Mouse (Mus musculus): ENCODE measurements around the gene Grm3. TPM values are rescaled to one million over a fixed set of nuclear protein-coding genes. Genes with fewer than 3 reads are reported as not detected.
A peak's percentile ranks its signal among the peaks of the same experiment; 100 is the strongest.

The Grm3 gene
- total RNA-seq (2022): 10 to 100 TPM; 59.9 to 75.7 (median 64.0) TPM

GRCm38 (mm10) chr5:9724956-9725600 is at the start of gene Grm3:
Gene Grm3 (minus strand): TSS chr5:9725170.
- peak; percentile 24 to 35 for DNase-seq (ENCODE audit: low spot score in 2 of 2)

GRCm38 (mm10) chr5:9755751-9756150 is 30.8 kb upstream of the Grm3 start:
- DNase-seq (ENCODE audit: low spot score in 2 of 2): no peak

DNA sequence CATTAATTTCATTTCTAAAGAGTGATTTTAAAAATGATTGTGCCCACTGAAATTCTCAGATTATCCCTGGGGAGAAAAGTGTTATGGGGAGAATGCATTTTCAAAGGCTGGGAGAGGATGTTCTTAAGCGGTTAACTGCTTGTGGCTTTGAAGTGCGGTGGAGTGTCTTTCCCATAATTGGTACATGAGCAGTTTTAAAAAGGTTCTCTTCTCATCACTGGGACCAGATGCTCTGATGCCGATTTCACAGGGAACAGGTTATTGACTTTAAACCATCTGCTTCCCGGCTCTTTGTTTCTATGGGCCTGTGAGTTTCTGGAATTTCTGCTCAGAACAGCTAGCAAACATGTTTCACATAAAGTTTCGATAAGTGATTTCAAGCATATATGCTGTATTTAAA is 23.2 kb upstream of the Grm3 start:
- DNase-seq (ENCODE audit: low spot score in 2 of 2): peak; percentile 5 to 12

- no peak for DNase-seq (ENCODE audit: low spot score in 2 of 2)
Observed at GRCm38 (mm10) chr5:9744120-9744519, 19.1 kb upstream of the Grm3 start.

GRCm38 (mm10) chr5:9725601-9726268 is 765 bp upstream of the Grm3 start:
- DNase-seq (ENCODE audit: low spot score in 2 of 2): peak; percentile 76 to 85

DNA sequence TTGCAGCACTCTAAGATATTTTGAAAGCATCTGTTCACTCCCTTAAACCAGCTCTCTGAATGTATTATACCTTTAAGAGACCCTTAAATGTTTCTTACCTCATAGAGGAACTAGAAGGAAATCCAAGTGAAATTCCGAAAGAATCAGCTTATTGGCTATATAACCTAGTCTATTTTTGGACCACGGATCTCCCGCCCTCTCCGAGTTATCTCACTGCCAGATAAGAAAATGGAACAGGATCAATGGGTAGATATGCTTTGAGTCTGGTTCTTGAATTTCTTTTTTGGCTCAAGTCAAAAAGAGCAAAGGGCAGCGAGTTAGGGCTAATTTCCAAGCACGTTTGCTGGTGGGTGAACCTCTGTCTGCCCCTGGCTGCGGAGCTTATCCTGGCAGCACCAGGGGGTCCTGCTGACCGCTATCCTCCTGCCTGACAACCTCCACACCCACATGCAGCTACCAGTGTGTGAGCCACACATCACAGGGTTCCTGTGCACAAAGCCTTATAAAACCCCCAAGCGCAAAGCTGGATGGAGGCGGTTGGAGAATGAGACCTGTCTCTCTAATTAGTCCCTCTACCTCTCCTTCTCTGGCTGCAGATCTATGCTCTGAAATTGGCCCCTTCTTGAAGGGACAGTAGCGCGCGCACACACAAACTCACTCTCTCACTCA is 549 bp downstream of the Grm3 start:
- peak; percentile 18 to 32 for DNase-seq (ENCODE audit: low spot score in 2 of 2)

GRCm38 (mm10) chr5:9721136-9721535 is 3.8 kb downstream of the Grm3 start:
- DNase-seq (ENCODE audit: low spot score in 2 of 2): no peak

- DNase-seq (ENCODE audit: low spot score in 2 of 2): peak; percentile 31 to 55
Observed at GRCm38 (mm10) chr5:9716295-9716694, 8.7 kb downstream of the Grm3 start.

GRCm38 (mm10) chr5:9707096-9707495 is 17.9 kb downstream of the Grm3 start:
- peak in 1 of 2 experiments; percentile 23 for DNase-seq (ENCODE audit: low spot score in 2 of 2)

GRCm38 (mm10) chr5:9703385-9704009 is 21.5 kb downstream of the Grm3 start:
- peak in 1 of 2 experiments; percentile 22 for DNase-seq (ENCODE audit: low spot score in 2 of 2)

- DNase-seq (ENCODE audit: low spot score in 2 of 2): no peak
Observed at GRCm38 (mm10) chr5:9702656-9703384, 22.1 kb downstream of the Grm3 start.

DNA sequence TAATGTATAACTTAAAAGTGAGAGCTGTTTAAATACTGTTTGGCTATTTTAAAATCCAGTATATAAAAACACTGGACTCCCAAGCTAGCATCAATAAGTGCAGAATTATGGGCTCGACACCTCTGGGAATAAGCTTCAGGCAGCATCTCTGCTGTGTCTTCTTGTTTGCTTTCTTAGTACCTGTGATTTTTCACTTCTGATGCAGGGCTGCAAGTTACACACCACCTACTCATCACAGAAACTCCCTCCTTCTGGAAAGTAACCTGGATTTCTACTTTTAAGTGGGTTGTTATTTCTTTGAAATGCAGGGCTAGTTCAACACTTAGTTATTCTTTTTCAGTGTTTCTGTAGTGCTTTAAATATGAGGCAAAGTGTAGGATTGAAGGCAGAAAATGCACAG is 32.6 kb downstream of the Grm3 start:
- no peak for DNase-seq (ENCODE audit: low spot score in 2 of 2)

DNA sequence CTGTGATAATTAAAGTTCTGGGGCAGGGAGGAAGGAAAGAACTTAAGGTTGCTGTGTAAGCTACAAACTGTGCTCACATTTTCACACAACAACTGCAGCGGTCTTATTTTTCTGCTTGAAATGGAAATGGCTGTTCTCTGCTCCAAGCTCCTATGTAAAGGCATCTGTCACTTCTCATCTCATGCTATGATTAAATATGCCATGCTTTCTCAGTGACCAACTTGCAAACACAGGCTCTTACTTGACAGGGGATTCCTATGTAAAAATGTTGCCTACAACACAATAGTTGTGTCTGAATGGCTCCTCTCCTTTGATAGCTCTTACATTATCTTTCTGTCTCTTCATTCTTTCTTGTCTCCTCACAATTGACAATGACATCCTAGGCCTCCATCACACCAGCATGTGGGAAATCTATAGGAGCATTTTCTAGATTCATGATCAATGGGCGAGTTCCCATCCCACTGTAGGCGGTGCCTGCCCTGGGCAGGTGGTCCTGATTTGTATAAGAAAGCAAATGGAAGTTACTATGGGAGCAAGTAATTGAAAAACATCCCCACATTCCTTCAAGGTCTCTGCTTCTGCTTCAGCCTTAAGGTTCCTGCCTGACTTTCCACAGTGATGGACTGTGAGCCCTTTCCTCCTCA is 34.2 kb downstream of the Grm3 start:
- no peak for DNase-seq (ENCODE audit: low spot score in 2 of 2)

- DNase-seq (ENCODE audit: low spot score in 2 of 2): no peak
Observed at GRCm38 (mm10) chr5:9690192-9690591, 34.8 kb downstream of the Grm3 start.

DNA sequence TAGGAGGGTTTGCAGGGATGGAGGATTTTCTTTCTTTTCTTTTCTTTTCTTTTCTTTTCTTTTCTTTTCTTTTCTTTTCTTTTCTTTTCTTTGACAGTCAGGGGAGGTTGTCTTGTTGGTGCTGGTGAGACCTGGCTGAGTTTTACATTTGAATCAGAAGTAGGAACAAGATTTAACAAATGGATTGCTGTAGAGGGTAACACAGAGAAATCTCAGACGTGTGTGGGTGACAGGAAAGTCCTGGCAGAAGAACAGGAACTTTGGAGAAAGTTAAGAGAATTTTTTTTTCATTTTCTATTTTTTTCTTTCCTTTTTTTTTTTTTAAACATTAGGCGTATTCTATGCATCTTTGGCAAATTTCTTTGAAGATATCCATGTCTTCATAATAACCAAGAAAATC is 41.8 kb downstream of the Grm3 start:
- no peak for DNase-seq (ENCODE audit: low spot score in 2 of 2)

DNA sequence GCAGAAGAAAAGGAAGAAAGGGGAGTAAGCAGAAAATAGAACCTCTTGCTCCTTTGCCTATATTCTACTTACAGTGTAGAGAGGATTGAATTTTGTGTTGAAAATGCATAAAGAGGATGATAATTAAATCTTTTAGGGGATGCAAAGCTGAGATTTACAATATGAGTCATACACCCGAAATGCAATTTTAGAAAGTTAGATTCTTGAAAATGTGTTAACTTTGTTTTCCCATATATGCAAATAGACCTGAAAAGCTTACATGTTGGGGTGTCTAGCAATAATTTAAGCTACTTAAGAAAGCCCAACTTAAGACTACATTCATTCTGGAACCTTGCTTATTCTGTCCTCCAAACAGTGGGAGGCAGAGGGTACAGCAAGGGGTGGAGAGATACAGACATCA is 56.0 kb downstream of the Grm3 start:
- DNase-seq (ENCODE audit: low spot score in 2 of 2): no peak

DNA sequence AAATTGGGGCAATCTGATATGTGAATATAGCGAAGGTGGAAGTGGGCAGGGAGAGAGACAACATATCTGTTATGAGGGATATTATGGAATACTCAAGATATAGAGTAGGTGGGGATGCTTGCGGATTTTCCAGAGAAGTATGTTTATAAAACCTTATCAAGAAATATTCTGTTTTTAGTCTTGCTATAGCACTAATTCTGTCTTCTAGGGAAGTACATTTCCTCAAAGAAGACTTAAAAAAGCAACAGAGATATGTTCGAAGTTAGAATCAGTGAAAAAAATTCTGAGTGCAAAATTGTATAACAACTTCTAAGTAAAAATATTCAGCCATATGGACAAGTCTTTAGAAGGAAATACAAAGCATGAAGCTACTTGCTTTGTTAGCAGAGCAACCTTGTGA is 61.6 kb downstream of the Grm3 start:
- DNase-seq (ENCODE audit: low spot score in 2 of 2): no peak

- DNase-seq (ENCODE audit: low spot score in 2 of 2): peak; percentile 57 to 67
Observed at GRCm38 (mm10) chr5:9661870-9662589, 62.9 kb downstream of the Grm3 start.

- DNase-seq (ENCODE audit: low spot score in 2 of 2): no peak
Observed at GRCm38 (mm10) chr5:9638612-9639011, 86.4 kb downstream of the Grm3 start.

DNA sequence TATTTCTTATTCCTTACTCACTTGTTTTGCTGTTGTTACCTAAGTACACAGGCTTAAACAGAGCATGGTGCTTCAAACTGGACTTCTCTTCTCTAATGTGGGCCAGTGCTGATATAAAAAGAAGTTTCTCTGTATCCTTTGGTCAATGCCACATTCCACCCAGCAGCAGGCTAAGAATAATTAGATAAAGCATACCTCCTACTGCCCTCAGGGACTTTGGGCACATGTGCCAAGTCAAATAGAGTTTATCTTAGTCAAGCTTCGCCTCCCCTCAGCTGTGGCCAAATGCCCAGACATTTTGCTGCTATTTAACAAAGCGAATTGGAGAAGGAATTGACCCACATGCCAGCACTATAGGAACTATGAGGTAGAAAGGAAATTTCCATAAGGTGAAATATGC is 97.8 kb downstream of the Grm3 start:
- DNase-seq (ENCODE audit: low spot score in 2 of 2): no peak

Data from layer of hippocampus, adult 8-10 months (tissue).